Mouse (Mus musculus) ES-E14 (cell line): ENCODE results near the gene Rpp14. TPM values are rescaled to one million over a fixed set of nuclear protein-coding genes. Genes with fewer than 3 reads are reported as not detected.
A peak's percentile ranks its signal among the peaks of the same experiment; 100 is the strongest.

Source experiments
- DNase-seq: peaks from one replicate; pipeline ENCODE4 v3.0.0-alpha.2; 2013; ENCODE audit warnings: low read depth, low spot score
- H3K27ac ChIP-seq: 2 replicates; pipeline ENCODE4 v1.5.1; 2012; ENCODE audit warnings: low read depth, mild to moderate bottlenecking, low read length, moderate library complexity, mixed read lengths; ENCODE audit not compliant: poor library complexity, insufficient read depth, severe bottlenecking
- H3K36me3 ChIP-seq: 2 replicates; pipeline ENCODE4 v1.6.1; 2012; ENCODE audit warnings: mild to moderate bottlenecking, low read length, moderate library complexity, mixed read lengths; ENCODE audit not compliant: control insufficient read depth, poor library complexity, insufficient read depth, severe bottlenecking
- H3K4me1 ChIP-seq, 2 experiments: fragments of 150-350 bp in 1 of 2; sonication (generic) in 1 of 2; 2 replicates each; pipeline ENCODE4 v1.6.1; 2012; ENCODE audit warnings: low read length in 2 of 2, mild to moderate bottlenecking in 1 of 2, mixed read lengths in 1 of 2; ENCODE audit not compliant: control insufficient read depth in 2 of 2, insufficient read depth in 2 of 2, poor library complexity in 1 of 2
- H3K4me3 ChIP-seq, 2 experiments: fragments of 150-350 bp in 1 of 2; sonication (generic) in 1 of 2; 2 replicates each; pipeline ENCODE4 v1.5.1; 2012; ENCODE audit warnings: low read length in 2 of 2, low read depth in 1 of 2, mild to moderate bottlenecking in 1 of 2, mixed read lengths in 1 of 2; ENCODE audit not compliant: insufficient read depth in 1 of 2, poor library complexity in 1 of 2, severe bottlenecking in 1 of 2
- H3K9ac ChIP-seq: 2 replicates; pipeline ENCODE4 v1.6.1; 2012; ENCODE audit warnings: low read depth, mild to moderate bottlenecking, low read length, mixed read lengths; ENCODE audit not compliant: poor library complexity, insufficient read depth, severe bottlenecking
- H3K9me3 ChIP-seq: fragments of 150-350 bp; sonication (generic); 2 replicates; pipeline ENCODE4 v1.6.1; 2012; ENCODE audit warnings: low read depth, mild to moderate bottlenecking, low read length; ENCODE audit not compliant: control insufficient read depth, insufficient read depth
- CHD2 ChIP-seq: IDR thresholded peaks from 2 replicates; pipeline ENCODE4 v1.6.1; 2014; ENCODE audit warnings: mild to moderate bottlenecking, low read depth, low read length, inconsistent platforms
- HCFC1 ChIP-seq: IDR thresholded peaks from 2 replicates; pipeline ENCODE4 v1.6.1; 2012; ENCODE audit warnings: low read length, inconsistent platforms, borderline replicate concordance; ENCODE audit not compliant: insufficient read depth
- MAFK ChIP-seq: IDR thresholded peaks from 2 replicates; pipeline ENCODE4 v1.6.1; 2014; ENCODE audit warnings: mild to moderate bottlenecking, low read depth, low read length, inconsistent platforms; ENCODE audit not compliant: insufficient read depth
- ZC3H11A ChIP-seq: IDR thresholded peaks from 2 replicates; pipeline ENCODE4 v1.6.1; 2012; ENCODE audit warnings: low read depth, mild to moderate bottlenecking, inconsistent platforms, low read length, borderline replicate concordance
- ZNF384 ChIP-seq: IDR thresholded peaks from 2 replicates; pipeline ENCODE4 v1.6.1; 2012; ENCODE audit warnings: low read depth, low read length, inconsistent platforms
- in situ Hi-C, 2 experiments: fragments of 600-800 bp; cut with MboI; formaldehyde crosslinking; loops; one replicate each; pipeline ENCODE4 v1.15.1; 2025; ENCODE audit warnings: low sequenced_read_pairs in 2 of 2, inconsistent platforms in 1 of 2; ENCODE audit not compliant: unreplicated experiment in 2 of 2
- total RNA-seq: library from RNA; depleted of rRNA; stranded (reverse); fragments of 300-350 nt; gene quantifications from 2 replicates; pipeline ENCODE4 v1.2.3, GENCODE M21; 2012

Gene Rpp14
- total RNA-seq, 1 experiment, result 28.3 TPM

DNA sequence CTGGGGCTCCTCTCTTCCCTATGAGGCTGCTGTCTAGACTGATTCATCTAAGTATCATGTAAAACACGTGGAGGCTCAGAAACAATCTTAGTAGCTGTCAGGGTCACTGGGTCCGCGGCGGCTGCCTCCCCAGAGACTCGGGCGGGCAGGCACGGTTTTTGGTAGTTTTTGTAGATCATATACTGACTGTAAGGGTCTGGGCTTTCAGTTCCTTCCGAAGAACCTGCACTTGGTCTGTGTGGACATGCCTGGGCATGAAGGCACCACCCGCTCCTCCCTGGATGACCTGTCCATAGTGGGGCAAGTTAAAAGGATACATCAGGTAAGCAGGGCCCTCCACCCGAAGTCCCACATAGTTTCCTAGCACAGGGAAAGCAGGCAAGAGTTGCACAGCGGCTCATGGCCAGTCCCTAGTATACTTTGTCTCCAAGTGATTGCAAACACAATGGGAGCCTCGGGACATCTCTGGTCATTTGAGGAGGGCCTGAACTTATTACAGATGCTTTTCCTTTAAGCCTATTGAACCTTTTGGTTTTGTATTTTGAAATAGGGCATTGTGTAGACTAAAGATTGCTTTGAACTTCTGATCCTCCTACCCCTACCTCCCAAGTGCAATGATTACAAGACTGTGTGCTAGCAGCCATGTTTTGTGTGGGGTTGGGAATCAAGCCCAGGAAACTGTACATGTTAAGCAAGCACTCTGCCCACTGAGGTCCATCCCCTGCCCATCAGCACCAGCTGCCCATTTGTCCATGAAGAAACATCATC lies 39.1 kb upstream of the Rpp14 start:
- Histone ChIP-seq H3K4me1 (no peaks in the 10 kb centered on the region; a peak in 1 of 4 replicates), H3K9me3 (no peaks in the 10 kb centered on the region), H3K4me3 (no peak overlapping the region), H3K9ac (no peak overlapping the region), H3K27ac (no peak overlapping the region), H3K36me3 (no peaks in the 10 kb centered on the region)
- in situ Hi-C loops, result loop anchor here in 1 of 2 experiments (5.0 kb wide), 1 partner anchor 74 kb away; no protein-coding TSS in a partner anchor
- TF ChIP-seq CHD2 (no peak), MAFK (no peak), ZNF384 (no peak), HCFC1 (no peak), ZC3H11A (no peak)
- DNase-seq, result no peak

DNA sequence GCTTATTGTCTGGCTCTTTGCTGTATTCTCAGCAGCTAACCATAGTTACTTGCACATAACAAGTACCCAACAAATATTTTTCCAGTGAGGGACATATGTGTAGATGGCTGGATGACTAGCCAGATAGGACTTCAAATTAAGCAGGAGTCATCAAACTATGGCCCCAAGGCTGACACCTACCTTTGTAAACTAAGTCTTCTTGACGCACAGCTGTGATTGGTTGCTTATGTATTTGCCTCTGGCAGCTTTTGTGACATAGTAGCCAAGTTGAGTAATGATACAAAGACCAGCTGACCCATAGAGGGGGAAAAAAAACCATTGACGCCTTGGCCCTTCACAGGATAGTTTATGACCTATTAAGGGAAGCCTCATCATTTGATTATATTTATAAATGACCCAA lies 38.0 kb upstream of the Rpp14 start:
- no peak for TF ChIP-seq ZC3H11A
- in situ Hi-C loops, result loop anchor here in 1 of 2 experiments (5.0 kb wide), 1 partner anchor 75 kb away; no protein-coding TSS in a partner anchor
- no peak overlapping the region for H3K4me3 ChIP-seq
- H3K4me1 ChIP-seq, result no peaks in the 10 kb centered on the region; a peak in 1 of 4 replicates
- H3K9me3 ChIP-seq, result no peaks in the 10 kb centered on the region
- H3K36me3 ChIP-seq, result peaks cover 3% of the 10 kb centered on the region; the same call in 1 of the 2 replicates
- no peak overlapping the region for H3K9ac ChIP-seq
- no peak for DNase-seq
- no peak overlapping the region for H3K27ac ChIP-seq

DNA sequence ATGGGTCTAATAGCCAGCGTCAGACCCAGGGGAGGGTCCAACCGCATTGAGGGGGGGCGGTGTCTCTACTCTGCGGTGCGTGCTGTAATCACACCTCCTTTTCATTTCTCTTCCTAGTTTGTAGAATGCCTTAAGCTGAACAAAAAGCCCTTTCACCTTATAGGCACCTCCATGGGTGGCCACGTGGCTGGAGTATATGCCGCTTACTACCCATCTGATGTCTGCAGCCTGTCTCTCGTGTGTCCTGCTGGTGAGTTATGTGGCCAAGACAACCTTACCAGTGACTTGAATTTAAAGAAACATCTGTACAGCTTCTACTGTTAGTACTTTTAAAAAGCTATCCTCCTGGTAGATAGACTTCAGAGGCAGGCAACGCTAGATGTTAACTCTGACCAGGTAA lies 37.6 kb upstream of the Rpp14 start:
- Histone ChIP-seq H3K4me1 (no peaks in the 10 kb centered on the region; a peak in 1 of 4 replicates), H3K27ac (no peak overlapping the region), H3K4me3 (no peak overlapping the region), H3K9me3 (no peaks in the 10 kb centered on the region), H3K36me3 (peaks cover 3% of the 10 kb centered on the region; the same call in 1 of the 2 replicates), H3K9ac (no peak overlapping the region)
- no peak for DNase-seq
- in situ Hi-C loops, result loop anchor here in 1 of 2 experiments (5.0 kb wide), 1 partner anchor 75 kb away; no protein-coding TSS in a partner anchor
- TF ChIP-seq CHD2 (no peak), HCFC1 (no peak), MAFK (no peak), ZC3H11A (no peak), ZNF384 (no peak)

DNA sequence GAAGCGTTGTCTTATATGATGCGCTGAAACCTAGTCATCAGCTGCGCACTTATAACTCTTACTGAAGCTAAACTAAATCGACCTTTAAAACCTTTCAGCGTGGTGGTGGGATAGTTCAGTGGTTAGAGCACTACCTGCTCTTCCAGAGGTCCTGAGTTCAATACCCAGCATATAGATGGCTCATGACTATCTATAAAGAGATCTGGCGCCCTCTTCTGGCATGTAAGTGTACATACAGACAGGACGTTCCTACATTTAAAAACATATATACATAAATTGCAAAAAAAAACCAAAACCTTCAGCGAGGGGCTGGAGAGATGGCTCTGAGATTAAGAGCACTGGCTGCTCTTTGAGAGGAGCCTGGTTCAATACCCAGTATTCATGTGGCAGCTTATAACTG lies 35.8 kb upstream of the Rpp14 start:
- H3K9me3 ChIP-seq, result no peaks in the 10 kb centered on the region
- H3K9ac ChIP-seq, result no peak overlapping the region
- TF ChIP-seq ZNF384 (no peak), HCFC1 (no peak), ZC3H11A (no peak), CHD2 (no peak), MAFK (no peak)
- in situ Hi-C loops, result loop anchor here in 1 of 2 experiments (5.0 kb wide), 1 partner anchor 77 kb away; no protein-coding TSS in a partner anchor
- H3K4me3 ChIP-seq, result no peak overlapping the region
- H3K4me1 ChIP-seq, result no peaks in the 10 kb centered on the region; a peak in 1 of 4 replicates
- H3K36me3 ChIP-seq, result peaks cover 5% of the 10 kb centered on the region; the same call in 1 of the 2 replicates
- no peak overlapping the region for H3K27ac ChIP-seq
- peak; percentile 43 for DNase-seq
